Comparison of ENCODE assay signal across 8 mouse cellular contexts in genomic region chr17:23803366-23804041, GRCm38 (mm10). TPM values are rescaled to one million over a fixed set of nuclear protein-coding genes. Genes with fewer than 3 reads are reported as not detected.
DNase-seq lines count a peak whose midpoint lies in the region; ATAC-seq lines count a peak whose summit lies in the region.

No protein-coding gene starts in this region.

- no peaks in the 10 kb centered on the region for H3K9me3 ChIP-seq in lung, embryonic 15.5 days

- peak overlapping the region; percentile 73 for H3K4me2 ChIP-seq in lung, embryonic 15.5 days

- DNase-seq in CD4-positive helper T cell, adult 2 months (ENCODE audit: low read depth, low spot score): peak; percentile 89
- DNase-seq in adipocyte (ENCODE audit: low spot score): peak; percentile 89
- DNase-seq in gastrocnemius, postnatal 14 days: peak; percentile 78
- peak; percentile 91 for DNase-seq in kidney, postnatal 14 days
- peak; percentile 90 for DNase-seq in thymus, postnatal 4 days

- ATAC-seq in common myeloid progenitor, adult 5-6 weeks (replicated peaks; ENCODE audit: low read depth, poor library complexity, severe bottlenecking): peak; percentile 9; the same call in 1 of the 2 replicates
- peak; percentile 65 for ATAC-seq in lung, embryonic 15.5 days (ENCODE audit: borderline replicate concordance, extremely low read depth, low FRiP score, low TSS enrichment)
- ATAC-seq in neutrophil, adult 5-6 weeks (ENCODE audit: extremely low read depth, insufficient number of reproducible peaks, low FRiP score, poor library complexity, severe bottlenecking): peak; percentile 10; the same call in 1 of the 2 replicates

- intact Hi-C loops in gastrocnemius, postnatal 14 days (cut with DNase I; ENCODE audit: low total_unique reads): no loop called here

- H3K36me3 ChIP-seq in lung, embryonic 15.5 days: peaks cover 19% of the 10 kb centered on the region

- peak overlapping the region; percentile 86 for H3K4me3 ChIP-seq in lung, embryonic 15.5 days

- H3K27me3 ChIP-seq in lung, embryonic 15.5 days: no peaks in the 10 kb centered on the region

- WGBS in lung, embryonic 15.5 days: 1% methylated on average over 69 of the region's 83 CpGs

- H3K4me1 ChIP-seq in lung, embryonic 15.5 days: peaks cover 29% of the 10 kb centered on the region

- H3K9ac ChIP-seq in lung, embryonic 15.5 days: peak overlapping the region; percentile 98

- H3K27ac ChIP-seq in lung, embryonic 15.5 days: peak overlapping the region; percentile 96

RNA-seq across cellular contexts. Expression of gene Srrm2, which starts 13.2 kb away (rescaled TPM):
- 234 and 239 TPM in 2 replicates for total RNA-seq in common myeloid progenitor, adult 5-6 weeks (2017)
- total RNA-seq in gastrocnemius, postnatal 14 days (2021): 100 to 1,000 TPM; 148 to 169 TPM
- polyA plus RNA-seq in lung, embryonic 15.5 days (2015; fragmentation: Nextera tagmentation; extraction: Ambion mirVana): 416 and 431 TPM in 2 replicates
- total RNA-seq in neutrophil, adult 5-6 weeks (2017): 281 and 303 TPM in 2 replicates

RNA-seq across cellular contexts. Expression of gene Flywch2, which starts 17.6 kb away (rescaled TPM):
- 0.46 and 4.6 TPM in 2 replicates for total RNA-seq in common myeloid progenitor, adult 5-6 weeks (2017)
- 1 to 10 TPM; 1.2 to 2.0 TPM for total RNA-seq in gastrocnemius, postnatal 14 days (2021)
- polyA plus RNA-seq in lung, embryonic 15.5 days (2015; fragmentation: Nextera tagmentation; extraction: Ambion mirVana): 28.4 and 29.1 TPM in 2 replicates
- not detected in 2 replicates for total RNA-seq in neutrophil, adult 5-6 weeks (2017)

RNA-seq across cellular contexts. Expression of gene Elob, which starts 25.4 kb away (rescaled TPM):
- total RNA-seq in common myeloid progenitor, adult 5-6 weeks (2017): 96.2 and 130 TPM in 2 replicates
- 100 to 1,000 TPM; 321 to 328 TPM for total RNA-seq in gastrocnemius, postnatal 14 days (2021)
- polyA plus RNA-seq in lung, embryonic 15.5 days (2015; fragmentation: Nextera tagmentation; extraction: Ambion mirVana): 927 and 1,006 TPM in 2 replicates
- total RNA-seq in neutrophil, adult 5-6 weeks (2017): 93.3 and 94.9 TPM in 2 replicates

RNA-seq across cellular contexts. Expression of gene Flywch1, which starts 32.1 kb away (rescaled TPM):
- 33.8 and 34.0 TPM in 2 replicates for total RNA-seq in common myeloid progenitor, adult 5-6 weeks (2017)
- total RNA-seq in gastrocnemius, postnatal 14 days (2021): 10 to 100 TPM; 35.6 to 35.8 TPM
- polyA plus RNA-seq in lung, embryonic 15.5 days (2015; fragmentation: Nextera tagmentation; extraction: Ambion mirVana): 70.5 TPM in 2 replicates
- total RNA-seq in neutrophil, adult 5-6 weeks (2017): 16.8 and 18.3 TPM in 2 replicates

RNA-seq across cellular contexts. Expression of gene Prss33, which starts 32.4 kb away (rescaled TPM):
- not detected in 2 replicates for total RNA-seq in common myeloid progenitor, adult 5-6 weeks (2017)
- not detected for total RNA-seq in gastrocnemius, postnatal 14 days (2021)
- polyA plus RNA-seq in lung, embryonic 15.5 days (2015; fragmentation: Nextera tagmentation; extraction: Ambion mirVana): 0.12 TPM in 1 of 2 replicates, not detected in the other
- total RNA-seq in neutrophil, adult 5-6 weeks (2017): not detected in 2 replicates

Comparison
In these comparisons a context has a peak if more than half of its experiments do, and no peak if none do; other contexts are left out.
1. Peak in every context shown above with its lines: DNase-seq, ATAC-seq, H3K4me3 ChIP-seq and H3K27ac ChIP-seq.
2. ATAC-seq: peak in every context shown above with its lines; median percentile 65 in lung, embryonic 15.5 days; 10 in neutrophil, adult 5-6 weeks; 9 in common myeloid progenitor, adult 5-6 weeks.